Mouse (Mus musculus): Measurements from ENCODE around the gene Zfp277.

Gene Zfp277

DNA sequence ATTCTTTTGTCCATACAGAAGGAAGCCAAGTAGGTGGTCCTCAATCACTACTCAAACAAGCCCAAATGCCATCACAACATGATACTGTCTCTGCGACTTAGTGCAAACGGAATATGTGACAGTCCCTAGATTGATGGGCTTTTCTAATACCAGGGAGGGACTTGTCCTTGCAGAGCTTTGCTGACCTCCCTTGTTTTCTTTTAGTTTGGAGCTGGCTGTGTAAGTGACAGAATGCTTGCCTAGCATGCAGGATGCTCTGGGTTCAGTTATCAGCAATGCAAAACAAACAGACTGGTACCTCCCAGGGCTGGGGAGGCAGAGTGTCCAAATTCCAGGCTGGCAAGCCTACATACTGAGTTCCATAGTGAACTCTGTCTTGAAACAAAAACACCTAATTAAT, 7.7 kb downstream of the Zfp277 start:
- DNase-seq, result no peak

GRCm38 (mm10) chr12:40434101-40434500, 11.6 kb downstream of the Zfp277 start:
- peak; percentile 38 for DNase-seq

- DNase-seq, result no peak
Observed at GRCm38 (mm10) chr12:40431075-40431474, 14.6 kb downstream of the Zfp277 start.

GRCm38 (mm10) chr12:40429976-40430375, 15.7 kb downstream of the Zfp277 start:
- DNase-seq, result no peak

- no peak for DNase-seq
Observed at GRCm38 (mm10) chr12:40427606-40428005, 18.1 kb downstream of the Zfp277 start.

DNA sequence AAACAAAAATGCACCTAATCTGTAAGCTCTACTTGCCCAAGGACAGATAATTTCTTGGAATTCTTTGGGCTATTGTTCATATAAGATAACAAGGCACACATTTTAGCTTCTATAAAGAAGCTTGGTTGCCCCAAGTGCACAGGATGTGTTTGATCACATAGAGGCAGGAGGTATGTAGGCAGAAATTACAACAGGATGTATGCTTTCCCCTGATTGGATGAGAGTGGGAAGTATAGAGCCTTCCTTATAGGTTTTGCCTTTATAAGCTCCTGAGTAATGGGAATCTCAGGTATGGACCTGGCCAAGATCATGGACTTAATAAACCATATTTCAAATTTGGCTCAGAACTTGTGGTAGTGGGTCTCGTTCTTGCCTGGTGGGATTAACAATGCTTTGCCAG, 20.7 kb downstream of the Zfp277 start:
- DNase-seq, result no peak

- DNase-seq, result no peak
Observed at GRCm38 (mm10) chr12:40417257-40417656, 28.4 kb downstream of the Zfp277 start.

DNA sequence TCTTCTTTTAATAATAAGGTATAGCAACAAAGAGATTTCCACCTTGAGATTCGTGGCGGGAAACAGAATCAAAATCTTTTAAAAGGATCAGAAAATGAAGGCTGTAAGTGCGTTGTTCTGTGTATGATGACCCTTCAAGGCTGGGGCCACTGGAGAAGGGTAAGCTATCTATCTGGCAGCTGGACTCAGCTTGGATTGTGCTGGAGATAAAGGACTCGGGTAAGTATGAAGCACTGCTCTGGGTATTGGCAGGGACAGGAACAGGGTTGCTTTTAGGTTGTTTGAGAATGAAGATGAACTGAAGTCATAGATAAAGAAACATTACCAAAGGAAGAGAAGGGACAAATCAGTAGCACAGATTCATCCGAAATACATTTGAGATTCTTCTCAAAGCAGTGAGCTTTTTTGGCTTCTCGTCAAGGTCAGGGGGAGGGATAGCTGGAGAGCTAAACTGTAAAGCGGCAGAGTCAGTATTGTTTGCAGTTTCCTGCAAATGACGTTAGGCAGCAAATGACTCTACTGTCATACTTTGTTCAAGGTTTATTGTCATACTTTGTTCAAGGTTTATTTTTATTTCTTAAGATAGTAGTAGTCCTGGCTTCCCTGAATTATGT, 30.3 kb downstream of the Zfp277 start:
- DNase-seq, result no peak

DNA sequence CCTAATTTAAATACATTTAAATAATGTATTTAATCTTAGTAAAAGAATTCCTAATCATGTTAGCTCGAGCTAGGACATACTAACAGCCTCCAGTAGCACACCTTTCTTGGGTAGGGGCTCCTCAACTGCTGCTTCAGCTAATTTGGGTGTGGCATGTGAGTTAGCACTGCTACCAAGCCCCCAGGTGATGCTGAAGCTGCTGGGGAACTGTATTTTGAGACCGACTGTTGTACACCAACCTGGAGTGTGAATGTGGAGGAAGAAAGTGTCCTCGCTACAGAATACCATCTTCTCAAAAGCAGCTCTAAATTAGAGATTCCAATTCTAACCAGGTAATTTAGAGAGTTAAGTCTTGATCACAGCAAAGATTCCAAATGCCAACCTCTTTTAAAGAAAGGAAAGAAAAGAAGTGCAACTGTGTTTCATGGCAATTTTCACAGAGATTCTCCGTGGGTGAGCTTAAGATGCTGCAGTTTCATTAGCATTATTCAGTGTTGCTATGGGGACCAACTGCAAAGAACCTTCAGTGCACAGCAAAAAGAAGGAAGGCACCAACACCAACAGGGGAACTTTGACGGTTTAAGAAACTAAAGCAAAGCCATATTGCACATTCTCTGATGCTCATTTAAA, 30.9 kb downstream of the Zfp277 start:
- DNase-seq, result no peak

DNA sequence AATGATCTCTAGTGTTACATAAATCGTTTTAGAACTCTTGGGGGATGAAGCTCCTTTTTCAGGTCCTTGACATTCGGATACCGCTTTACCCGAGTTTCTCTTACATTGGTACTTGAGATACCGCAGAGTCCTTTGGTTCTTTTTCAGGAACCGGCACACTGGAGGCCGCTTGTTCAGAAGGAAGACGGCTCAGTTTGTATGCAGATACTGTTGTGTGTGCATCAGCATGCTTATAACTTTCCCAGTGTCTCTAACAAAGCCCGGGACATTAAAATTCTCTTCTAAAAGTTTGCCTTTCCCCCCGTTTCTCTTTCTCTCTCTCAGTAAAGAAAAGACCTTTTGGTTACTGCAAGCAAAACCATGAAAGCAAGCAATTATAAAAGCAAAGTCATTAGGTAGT, 45.9 kb downstream of the Zfp277 start:
- DNase-seq, result no peak

DNA sequence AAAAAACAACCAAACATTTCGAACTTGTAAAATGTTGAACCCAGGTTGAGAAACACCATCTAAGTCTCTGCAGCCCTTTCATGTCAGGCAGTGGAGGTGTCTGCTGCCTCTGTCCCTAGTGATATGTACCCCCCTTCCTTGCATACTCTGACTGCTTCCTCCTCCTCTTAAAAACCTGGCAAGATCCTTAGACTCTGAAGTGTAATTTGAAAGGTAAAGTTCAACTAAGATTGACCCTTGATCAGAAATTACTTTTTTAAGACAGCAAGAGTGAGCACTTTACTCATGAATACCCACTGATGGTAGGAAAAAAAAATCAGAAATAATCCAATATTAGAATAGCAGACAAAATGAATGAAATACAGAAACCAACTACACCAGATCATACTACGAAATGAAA, 46.3 kb downstream of the Zfp277 start:
- peak; percentile 64 for DNase-seq

GRCm38 (mm10) chr12:40398916-40399315, 46.8 kb downstream of the Zfp277 start:
- DNase-seq, result no peak

GRCm38 (mm10) chr12:40392869-40393268, 52.8 kb downstream of the Zfp277 start:
- DNase-seq, result no peak

DNA sequence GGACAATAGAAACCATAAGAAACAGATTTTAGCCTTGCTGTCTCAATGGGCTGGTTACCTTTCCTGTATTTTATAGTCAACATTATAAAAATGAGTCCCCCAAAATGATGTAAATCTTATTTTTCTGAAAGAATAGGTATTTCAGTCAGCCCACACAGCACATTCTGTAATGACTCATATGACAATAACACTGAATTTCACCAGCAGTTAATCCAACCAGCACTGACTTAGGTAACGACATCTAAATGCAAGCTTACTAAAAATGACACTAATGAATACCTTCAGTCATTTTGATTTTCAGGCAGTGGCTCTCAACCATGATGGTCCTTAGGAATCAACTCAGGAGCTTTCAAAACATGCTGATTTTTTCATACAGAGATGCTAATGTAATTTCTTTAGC, 54.4 kb downstream of the Zfp277 start:
- no peak for DNase-seq

GRCm38 (mm10) chr12:40387786-40388185, 57.9 kb downstream of the Zfp277 start:
- no peak for DNase-seq

- DNase-seq, result no peak
Observed at GRCm38 (mm10) chr12:40385301-40385700, 60.4 kb downstream of the Zfp277 start.

DNA sequence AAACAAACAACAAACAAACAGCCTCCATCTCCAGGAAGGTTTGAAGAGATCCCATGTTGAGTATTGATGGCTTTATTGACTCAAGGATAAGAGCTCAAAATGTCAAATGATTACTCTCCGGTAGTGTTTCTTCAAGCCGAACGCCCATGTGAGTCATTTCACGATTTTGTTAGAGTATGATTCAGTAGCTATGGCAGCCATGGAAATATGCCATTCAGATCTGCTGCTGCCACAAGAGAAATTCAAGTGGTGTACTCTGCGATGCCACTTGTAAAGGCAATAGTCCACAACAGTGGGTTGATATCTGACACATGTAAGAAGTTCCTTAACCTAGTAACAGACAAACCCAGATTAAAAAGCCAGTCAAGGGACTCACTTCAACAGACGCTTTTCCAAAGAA, 62.0 kb downstream of the Zfp277 start:
- no peak for DNase-seq

GRCm38 (mm10) chr12:40382539-40382938, 63.2 kb downstream of the Zfp277 start:
- DNase-seq, result no peak

DNA sequence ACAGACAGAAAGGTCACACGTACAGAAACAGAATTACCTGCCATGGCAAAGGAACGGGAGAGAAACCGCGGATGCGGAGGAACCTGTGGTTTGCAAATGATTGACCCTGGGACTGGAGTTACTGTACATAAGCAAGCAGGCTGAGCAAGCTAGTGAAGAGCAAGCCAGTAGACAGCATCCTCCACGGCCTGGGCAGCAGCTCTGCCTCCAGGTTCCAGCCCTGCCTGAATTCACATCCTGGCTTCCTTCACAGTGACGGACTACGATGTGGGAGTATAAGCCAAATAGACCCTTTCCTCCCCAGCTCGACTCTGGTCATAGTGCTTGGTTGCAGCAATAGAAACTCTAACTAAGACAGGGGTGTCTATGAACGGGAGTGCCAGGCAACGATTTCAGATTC, 63.9 kb downstream of the Zfp277 start:
- peak; percentile 32 for DNase-seq

DNA sequence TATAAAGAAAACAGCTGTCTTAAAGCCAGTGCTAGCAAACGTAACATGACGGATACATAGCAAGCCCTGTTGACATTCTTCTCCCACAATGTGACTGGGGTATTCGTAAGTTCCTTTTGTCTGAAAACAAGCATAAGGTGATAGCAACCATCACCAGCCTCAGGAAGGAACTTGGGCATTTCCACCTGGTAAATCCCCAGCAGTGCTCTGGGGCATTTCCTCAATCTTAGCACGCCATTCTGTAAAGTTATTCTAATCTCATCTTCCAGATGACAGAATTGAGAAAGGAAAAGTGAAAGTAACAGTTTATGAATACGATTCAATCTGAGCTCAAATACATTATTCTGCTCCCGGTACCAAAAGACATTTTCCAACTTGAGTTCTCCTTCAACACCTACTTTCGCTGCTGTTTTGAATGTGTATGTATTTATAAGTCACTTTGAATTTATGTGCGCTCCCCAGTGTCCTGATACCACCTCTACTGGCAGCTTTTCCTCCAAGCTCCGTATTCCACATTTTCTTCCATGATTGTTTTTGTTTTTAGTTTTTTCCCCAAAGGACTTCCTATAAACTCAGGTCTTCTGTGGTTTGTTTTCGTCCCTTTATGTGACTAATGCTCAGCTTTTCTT, 64.4 kb downstream of the Zfp277 start:
- DNase-seq, result no peak

- no peak for DNase-seq
Observed at GRCm38 (mm10) chr12:40379538-40379923, 66.2 kb downstream of the Zfp277 start.

DNA sequence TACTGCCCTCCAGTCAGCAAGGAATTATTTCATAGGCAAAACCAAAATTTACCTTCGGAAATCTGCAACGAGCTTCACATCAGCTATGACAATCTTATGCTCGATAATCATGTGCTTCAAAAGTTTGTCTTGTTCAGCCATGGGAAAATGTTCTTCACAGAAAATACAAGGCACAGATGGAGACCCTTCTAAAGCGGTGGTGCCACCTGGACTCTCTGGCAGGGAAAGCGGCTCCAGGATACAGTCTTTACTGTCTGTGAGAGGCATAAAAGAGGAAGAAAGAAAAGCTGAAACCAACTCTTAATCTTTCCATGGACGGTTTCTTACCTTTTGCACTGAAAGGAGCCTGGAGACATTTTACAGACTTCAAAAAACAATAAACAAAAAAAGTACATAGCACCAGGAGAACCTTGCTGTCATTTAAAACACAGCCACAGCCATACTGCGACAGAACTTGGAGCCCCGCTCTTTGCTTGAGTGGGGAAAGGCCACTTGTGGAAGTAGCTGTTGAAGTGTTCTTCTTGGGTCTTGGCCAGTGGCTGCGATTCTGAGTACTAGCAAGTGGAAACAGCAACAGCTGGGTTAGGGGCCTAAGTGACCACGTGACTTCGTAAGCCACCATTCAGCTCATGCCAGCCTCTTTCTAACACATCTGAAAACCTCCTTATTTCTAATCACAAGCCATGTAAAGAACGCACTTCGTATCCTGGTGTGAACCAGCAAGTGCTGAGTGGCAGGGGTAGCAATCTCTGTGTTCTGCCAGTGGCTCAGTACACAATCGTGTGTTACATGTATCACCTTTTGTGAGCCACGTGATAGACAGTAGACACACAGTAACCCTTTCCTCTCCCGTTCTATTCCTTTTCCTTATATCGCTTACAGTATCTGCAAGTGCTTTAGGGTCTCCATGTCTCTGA, 66.8 kb downstream of the Zfp277 start:
- DNase-seq, result no peak

GRCm38 (mm10) chr12:40351879-40352278, 93.8 kb downstream of the Zfp277 start:
- no peak for DNase-seq

GRCm38 (mm10) chr12:40348251-40348650, 97.5 kb downstream of the Zfp277 start:
- no peak for DNase-seq

Measured in kidney, adult 9 months (tissue).